Mouse (Mus musculus) mesoderm, embryonic 11.5 days (tissue): ENCODE measurements around the gene Jazf1.

Source experiments
- DNase-seq: peaks from one replicate; pipeline ENCODE4 v3.0.0-alpha.2; 2012; ENCODE audit warnings: low read depth, low spot score

Jazf1 gene

DNA sequence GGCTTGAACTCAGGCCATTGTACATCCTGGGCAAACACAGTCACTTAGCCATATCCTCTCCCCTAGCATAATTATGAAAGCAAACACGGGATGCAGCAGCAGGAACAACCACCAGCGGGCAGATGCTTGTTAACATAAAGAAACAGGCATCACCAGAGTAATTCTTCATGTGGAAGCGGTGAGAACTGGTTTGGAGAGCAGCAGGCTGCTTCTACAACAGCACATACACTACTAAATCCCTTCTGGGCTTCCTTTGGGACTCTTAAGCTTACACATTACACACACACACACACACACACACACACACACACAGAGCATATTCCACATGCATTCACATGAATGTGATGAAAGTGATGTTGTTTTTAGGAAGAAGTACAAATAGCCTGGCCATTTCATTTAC, 216.5 kb downstream of the Jazf1 start:
- DNase-seq: no peak

DNA sequence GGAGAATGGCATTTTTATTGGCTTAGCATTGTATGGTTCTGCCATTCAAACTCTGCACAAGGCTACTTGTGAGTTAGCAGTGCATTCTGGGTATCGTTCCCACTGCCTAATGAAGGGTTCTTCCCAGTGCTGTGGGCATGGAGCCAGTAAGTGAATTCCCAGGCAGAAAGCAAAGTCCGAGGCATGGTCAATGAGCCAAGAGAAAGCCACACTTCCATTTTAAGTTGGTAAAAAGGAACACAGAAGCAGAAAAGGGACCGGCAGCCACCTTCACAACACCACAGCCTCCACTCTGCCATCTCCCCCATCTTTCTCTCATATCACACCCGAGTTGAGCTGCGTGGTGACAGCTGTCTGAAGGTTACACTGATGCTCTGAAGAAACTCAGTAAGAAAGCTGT, 217.4 kb downstream of the Jazf1 start:
- DNase-seq: no peak

DNA sequence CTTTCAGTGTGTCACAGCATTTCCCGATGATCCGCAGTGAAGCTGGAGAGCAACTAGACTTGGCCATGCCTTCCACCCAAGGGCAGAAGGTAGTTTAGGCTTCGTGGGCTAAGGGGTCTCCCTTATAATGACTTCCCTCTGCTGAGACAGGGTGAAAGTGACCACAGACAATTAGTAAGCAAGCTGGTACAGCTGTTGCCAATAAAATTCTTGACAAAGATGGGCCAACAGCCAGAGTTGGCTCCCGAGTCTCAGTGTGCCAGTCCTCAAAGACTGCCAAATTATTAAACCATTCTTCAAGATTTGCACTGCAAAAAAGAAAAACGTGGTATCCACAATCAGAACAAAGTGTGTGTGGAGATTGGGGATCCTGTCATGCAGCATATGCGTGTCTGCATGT, 220.2 kb downstream of the Jazf1 start:
- DNase-seq: no peak

DNA sequence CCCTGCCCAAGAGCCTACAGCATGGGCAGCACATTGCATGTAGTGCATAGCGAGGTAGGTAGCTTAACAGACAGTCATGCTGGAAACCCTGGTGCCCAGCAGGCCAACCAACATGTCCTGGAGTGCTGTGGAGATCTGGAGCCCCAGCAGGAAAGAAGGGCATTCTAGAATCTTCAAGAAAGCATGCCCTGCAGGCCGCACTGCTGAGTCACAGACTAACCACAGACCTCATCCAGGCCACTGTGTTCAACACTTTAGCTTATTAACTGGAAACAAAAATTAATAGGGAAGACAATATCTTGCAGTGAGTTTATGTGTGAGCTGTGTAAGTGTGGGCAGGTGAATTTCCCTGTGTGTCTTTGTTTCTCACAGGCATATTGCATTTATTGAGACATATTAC, 222.1 kb downstream of the Jazf1 start:
- no peak for DNase-seq

DNA sequence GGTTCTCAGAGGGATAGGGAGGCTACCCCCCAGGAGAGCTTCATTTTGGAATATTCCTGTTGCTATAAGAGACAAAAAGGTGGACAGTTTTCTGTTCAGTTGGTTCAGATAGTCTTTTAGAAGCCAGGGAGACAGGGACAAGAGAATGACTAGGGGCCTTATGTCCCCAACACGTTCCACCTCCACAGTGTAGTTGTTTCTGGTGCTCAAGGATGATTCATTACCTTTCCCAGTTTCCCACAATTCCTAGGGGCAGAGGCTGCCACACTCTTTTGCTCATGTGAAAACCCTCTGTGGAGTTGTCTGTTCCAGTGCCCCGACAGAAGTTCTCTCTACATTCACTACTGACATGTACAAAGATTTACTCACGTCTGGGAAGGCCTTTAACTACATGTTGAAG, 223.7 kb downstream of the Jazf1 start:
- no peak for DNase-seq

DNA sequence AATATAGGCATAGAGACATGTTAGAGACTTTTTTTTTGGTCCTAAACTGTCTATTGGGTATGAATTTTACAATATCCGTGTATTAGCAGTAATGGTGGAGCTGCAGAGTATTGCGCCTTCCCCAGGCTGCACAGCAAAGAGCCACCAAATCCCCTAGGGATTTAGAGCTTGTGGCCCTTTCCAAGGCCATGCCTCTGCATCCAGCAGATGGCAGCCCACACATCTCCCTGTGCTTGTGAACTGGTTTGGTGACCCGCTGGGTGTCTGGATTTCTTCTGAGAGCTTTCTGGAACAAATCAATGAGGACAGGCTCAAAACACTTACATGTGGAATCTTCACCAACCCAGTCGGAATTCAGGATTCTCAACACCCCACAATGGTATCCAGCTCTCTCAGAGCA, 225.4 kb downstream of the Jazf1 start:
- DNase-seq: no peak

DNA sequence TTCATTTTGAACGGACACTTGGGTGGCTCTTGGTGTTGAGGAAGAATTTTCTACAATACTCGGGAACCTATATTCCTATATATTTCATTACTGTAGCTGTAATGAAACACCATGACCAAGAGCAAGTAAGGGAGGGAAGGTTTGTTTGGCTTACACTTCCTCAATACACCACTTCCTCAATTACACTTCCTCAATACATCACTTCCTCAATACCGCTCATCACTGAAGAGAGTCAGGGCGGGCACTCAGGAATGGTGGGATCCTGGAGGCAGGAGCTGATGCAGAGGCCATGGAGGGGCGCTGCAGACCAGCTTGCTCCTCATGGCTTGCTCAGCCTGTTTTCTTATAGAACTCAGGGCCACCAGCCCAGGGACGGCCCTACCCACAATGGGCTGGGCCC, 225.8 kb downstream of the Jazf1 start:
- no peak for DNase-seq

DNA sequence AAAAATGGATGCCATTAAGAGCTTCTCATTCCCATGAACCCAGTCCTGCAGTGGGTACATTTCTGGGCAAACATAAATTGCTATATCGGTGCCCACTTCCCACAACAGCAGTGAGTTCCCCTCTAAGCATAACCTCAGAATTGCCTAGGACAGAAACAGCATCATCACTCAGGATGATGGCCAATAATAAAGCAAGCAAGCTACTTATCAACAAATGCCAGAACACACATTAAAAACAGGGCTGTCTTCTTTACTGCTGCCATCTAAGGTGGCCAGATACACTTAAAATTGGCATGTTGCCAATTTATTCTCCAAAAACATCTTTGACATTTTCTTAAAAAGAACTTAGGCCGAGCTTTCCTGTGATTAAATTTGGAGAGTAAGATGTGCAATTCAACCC, 226.8 kb downstream of the Jazf1 start:
- DNase-seq: no peak

DNA sequence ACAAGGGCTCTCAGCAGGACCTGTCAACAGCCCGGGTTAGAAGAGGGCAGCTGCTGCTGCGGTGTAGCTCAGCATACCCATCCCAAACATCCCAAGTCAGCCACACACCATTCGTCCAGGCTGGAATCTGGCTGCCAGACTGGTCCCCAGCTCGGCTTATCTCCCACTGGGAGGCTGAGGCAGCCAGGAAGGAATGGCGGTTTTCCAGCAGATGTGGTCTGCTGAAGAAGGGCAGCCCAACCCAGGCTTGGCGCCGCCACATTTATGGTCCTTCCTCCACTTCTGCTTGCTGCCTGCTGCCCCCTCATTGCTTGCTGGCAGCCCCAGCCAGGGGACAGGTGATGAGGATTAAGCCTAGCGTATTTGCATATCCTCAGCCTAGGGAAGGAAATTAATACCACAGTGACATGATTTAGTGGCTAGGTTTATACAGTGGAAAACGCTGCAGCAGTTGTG, 227.8 kb downstream of the Jazf1 start:
- no peak for DNase-seq

DNA sequence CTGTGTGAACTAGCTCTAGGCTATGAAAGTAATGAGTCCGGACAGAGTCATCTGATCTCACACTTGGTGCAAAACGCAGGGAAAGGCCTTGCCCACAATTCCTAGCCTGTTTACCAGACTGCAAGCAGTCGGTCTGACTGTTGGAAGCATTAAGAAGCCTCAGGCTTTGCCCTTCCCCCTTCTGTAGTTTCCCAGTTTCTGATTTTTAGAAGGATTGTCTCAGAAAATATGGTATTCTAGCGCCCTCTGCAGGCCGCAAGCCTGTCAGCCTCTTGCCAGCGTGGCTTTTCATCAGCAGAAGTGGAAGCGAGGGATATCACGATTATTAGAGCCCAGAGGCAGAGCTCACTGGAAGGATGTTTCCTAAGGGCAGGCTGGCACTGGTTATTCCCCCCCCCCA, 229.7 kb downstream of the Jazf1 start:
- peak; percentile 95 for DNase-seq

DNA sequence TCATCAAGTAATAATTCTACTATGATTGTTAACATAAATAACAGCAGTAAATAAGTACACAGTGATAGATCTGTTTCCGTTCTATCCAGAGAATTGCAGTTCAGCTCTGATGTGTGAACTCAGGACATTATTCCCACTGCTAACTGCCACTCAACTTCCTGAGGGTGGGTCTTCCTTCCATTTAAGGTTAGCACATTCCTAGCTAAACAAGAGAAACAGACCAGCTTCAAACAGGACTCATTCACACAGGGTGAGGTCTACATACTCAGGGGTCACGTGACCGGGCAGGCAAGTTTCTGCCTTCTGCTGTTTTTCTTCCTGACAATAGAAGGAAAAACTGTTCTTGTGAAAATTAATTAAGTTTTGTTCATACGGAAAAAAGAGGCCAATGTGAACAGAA, 230.6 kb downstream of the Jazf1 start:
- DNase-seq: no peak

DNA sequence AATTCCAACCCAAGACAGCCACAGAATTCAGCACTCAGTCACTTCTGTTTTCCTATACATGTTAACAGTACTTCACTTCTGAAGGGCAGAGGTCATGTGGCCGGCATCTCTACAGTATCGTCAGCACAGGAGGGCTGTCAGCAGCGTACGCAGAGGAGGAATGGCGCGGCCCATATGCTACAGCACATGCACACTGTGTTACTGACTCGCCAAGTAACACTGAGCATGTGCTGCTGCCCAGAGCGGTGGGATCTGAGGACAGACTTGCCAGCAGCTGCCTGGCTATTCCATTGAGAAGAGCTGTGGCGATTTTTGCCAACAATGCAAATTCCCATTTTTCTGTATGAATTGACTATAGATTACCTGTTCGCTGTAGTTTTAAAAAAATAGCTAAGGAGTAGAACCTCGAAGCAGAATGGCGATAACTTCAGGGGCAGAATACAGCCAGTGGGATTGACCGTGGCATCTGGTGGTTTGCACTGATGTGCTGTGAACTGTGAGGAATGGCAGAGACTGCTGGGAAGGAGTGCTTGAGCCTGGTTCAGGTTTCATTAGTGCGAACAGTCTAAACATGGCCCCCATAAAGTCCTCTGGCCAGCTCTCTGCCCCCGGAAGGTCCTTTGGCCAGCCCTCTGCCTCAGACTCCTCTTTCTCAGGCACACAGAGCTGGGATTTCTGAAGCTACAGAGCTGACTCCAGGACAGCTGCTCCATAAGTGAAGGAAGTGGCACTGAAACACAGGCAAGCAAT, 232.1 kb downstream of the Jazf1 start:
- DNase-seq: no peak

DNA sequence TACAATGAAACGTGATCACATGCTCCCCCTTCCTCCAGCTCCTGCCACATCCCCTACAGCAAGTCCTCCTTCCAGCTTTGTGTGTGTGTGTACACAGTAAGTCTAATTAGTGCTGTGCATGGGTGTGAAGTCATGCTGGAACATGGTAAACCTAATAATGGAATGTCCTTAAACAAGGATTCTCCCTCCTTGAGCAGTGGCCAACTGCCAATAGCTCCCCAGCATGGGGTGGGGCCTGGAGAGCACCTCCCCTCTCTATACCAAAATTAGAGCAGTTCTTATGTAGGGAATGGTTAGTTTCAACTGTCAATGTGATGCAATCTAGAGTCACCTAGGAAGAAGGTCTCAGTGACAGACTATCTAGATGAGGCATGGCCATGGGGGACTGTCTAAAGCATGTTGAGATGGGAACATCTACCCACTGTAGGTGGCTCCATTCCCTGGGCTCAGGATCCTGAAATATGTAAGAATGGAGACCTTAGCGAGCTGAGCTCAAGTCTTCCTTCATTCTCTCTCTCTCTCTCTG, 240.6 kb downstream of the Jazf1 start:
- DNase-seq: no peak

DNA sequence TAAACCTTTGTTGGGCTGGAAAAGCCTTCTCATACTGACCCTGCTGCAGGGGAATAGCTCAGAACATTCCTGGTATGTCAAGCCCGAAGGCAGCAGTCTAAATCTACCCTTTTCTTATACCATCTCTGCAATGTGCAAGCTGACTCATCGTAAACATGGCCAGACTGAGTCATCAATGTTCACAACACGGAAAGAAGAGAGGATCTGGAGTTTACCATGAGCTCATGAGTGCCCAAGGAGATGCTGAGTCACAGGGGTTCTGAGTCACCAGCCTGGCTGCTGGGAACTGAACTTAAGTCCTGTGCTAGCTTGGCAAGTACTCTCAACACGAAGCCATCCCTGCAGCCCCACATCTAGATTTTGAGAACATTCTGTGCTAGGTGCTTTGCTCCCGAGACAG, 242.9 kb downstream of the Jazf1 start:
- DNase-seq: no peak

DNA sequence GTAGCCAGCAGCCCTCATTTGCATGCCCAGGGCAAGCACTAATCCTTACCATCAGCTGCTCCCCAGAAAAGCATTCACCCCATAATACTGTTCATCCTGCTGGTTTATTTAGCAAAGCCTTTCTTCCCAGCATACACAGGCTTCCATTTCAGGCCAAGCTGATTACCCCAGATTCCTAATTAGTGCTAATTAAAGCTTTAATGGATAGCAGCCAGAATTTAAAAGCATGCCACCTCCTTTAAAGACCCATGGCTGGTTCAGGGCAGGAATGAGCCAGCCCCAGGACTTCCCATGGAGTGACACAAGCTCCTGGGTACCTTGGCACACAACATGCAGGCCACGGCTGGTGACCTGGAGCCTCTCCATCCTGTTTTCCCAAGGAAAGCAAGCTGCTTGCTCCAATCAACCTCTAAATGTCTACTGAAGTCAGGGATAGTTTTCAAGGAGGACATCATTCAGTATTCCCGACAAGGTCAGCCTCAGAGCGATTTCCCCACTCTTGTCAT, 243.4 kb downstream of the Jazf1 start:
- no peak for DNase-seq

DNA sequence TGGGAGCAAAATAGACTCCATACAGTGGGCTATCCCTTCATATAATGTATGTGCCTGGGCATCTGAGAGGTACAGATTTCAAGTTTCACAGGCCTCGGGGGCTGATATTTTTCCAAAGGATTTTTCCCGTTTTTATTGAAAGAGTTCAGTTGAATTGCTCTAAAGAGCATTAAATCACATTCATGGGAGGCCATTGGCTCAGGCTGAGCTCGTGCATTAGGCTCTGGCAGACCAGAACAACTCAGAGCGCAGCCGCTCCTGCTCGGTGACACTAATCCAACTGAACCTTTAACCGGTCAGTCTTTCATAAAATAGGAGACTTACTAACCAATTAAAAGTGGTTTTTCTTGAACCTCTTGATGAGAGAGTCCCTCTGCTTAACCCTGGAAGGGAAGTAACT, 245.4 kb downstream of the Jazf1 start:
- no peak for DNase-seq

DNA sequence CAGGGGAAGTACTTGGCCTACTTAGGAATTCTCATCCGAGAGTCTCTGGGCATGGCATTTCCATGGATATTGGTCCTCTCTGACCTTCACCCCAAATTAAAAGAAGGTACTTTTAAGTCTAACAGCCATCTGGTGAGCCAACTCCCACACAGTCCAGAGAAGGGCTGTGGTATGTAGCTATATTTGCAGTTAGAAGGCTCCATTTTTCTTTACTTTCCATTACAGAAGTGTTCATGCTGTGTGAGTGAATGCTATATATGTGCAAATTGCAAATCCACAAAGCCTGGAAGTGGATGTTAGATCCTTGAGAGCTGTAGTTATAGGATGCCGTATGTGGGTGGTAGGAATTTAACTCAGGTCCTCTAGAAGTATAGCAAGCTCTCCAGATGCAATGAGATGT, 245.8 kb downstream of the Jazf1 start:
- no peak for DNase-seq

DNA sequence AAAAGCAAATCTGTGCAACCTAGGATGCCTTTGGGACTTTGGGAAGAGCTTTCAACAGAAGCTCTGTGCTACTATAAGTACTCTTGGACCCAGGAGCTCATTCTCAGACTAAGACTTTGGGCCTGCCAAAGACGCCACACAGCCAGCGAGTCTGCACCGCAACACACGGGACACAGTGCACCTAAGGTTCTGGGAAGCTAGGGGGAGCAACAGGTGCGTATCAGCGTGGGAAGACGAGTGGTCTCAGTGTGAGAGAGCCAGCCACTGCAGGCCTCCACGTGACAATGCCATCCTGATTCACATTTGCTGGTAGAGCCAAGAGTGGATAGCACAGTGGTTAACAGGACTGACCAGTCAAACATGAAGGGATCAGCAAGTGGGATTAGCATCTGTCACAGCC, 249.1 kb downstream of the Jazf1 start:
- DNase-seq: no peak

DNA sequence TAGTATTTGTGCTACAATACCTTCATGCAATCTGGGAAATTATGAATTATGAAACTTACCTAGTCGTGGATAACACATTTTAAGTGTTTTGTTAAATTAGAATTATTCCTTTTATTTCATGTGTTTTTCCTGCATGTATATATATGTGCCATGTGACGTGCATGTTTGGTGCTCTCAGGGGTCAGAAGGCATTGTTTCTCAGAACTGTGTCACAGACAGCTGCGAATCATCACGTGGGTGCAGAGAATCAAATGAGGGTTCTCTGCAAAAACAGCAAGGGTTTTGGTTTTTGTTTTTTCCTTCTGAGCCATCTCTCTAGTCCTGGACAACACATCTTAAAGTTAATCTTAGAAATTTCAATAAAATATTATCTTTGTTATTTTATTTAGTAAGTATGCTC, 250.4 kb downstream of the Jazf1 start:
- DNase-seq: no peak

DNA sequence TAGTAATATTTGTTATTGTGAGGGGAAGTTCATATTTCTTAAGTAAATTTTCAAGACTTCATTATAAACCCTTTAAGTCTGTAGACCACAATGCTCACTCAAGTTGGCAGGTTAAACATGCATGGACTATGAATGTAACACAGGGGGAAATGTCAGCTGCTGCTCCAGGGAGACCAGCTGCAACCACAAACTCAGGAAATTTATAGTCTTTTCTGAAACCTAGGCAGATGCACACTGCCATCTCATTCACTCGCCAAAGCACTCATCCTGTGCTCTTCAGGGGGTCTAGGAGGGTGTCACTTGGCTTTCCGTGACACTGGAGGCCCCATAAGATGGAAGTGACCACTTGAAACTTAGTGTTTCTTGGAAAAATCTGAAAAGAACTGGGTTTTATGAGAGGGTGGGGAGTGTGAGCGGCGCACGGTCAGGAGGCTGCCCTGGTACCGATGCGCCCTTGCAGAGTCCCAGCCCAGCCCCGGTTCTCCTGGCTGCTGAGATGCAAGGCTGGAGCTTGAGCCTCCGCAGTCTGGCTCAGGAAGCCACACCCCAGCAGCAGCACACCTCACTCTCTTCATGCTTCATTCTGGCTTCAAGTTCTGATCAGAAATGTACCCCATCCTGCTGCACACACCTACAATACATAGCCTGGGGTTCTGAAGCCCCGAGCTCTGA, 251.1 kb downstream of the Jazf1 start:
- DNase-seq: no peak

DNA sequence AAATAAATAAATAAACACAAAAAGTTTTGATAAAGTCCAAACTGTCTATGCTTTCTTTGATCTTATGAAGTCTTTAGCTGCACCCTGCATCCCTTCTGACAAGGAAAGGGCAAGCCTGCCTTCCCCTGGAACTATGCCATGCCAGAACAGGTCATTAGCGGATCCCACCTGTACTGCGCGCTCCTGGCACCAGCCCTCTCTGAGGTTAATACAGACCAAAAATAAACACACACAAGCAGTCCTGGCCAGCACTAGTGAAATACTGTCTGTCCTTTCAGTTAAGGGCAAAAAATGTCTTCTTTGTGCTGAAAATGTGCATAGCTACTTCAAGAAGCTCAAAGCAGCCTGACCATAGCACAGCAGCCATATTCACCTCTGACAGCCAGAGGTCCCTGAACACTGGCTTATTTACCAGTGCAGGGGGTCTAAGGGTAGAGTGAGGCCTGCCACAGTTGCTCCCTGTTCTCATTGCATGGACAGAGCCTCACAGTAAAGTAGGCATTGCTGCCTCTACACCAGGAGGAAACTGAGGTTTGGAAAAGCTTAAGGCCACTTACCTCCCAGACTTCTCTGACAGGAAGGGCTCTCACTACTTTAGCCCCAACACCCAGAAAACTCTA, 263.1 kb downstream of the Jazf1 start:
- DNase-seq: no peak

DNA sequence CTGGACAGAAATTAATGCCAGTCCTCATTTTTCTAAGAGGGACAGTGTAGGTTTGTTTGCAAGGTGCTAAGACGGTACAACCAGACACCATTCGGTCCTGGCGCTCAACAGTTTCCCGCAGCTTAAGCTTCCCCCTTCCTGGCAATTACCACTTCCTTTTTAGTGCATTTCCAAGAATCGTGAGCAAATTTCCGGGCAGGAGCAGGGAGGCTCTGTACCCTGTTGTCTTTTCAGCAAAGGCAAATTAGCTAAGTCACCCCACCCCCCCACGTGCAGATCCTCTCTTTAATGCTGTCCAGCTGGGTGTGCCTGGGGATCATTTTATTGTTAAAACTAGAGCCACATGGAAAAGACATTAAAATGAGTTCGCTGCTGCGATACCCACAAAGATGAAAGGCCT, 266.2 kb downstream of the Jazf1 start:
- no peak for DNase-seq
